Mouse (Mus musculus) heart, embryonic 15.5 days (tissue): Measurements from ENCODE around the gene Fastk. TPM values are rescaled to one million over a fixed set of nuclear protein-coding genes. Genes with fewer than 3 reads are reported as not detected.

Experiments
- ATAC-seq: fragments of 200-750 bp; cut with Nextera tagmentation; replicated peaks from 2 replicates; pipeline ENCODE4 v1.8.0; 2017; ENCODE audit warnings: low read depth, moderate TSS enrichment; ENCODE audit not compliant: insufficient number of reproducible peaks, insufficient read depth, low FRiP score
- H3K27ac ChIP-seq: fragments of 300-500 bp; sonication (generic); 2 replicates; pipeline ENCODE4 v1.5.1; 2015; ENCODE audit warnings: mild to moderate bottlenecking, inconsistent platforms
- H3K27me3 ChIP-seq: fragments of 300-500 bp; sonication (generic); 2 replicates; pipeline ENCODE4 v1.6.1; 2015; ENCODE audit warnings: inconsistent platforms
- H3K36me3 ChIP-seq: fragments of 300-500 bp; sonication (generic); 2 replicates; pipeline ENCODE4 v1.6.1; 2015; ENCODE audit warnings: mild to moderate bottlenecking, inconsistent platforms
- H3K4me1 ChIP-seq: fragments of 300-500 bp; sonication (generic); replicated peaks from 2 replicates; pipeline ENCODE4 v1.6.1; 2015; ENCODE audit warnings: inconsistent platforms
- H3K4me2 ChIP-seq: fragments of 300-500 bp; sonication (generic); 2 replicates; pipeline ENCODE4 v1.6.1; 2015; ENCODE audit warnings: inconsistent platforms, mild to moderate bottlenecking, moderate library complexity
- H3K4me3 ChIP-seq: fragments of 300-500 bp; sonication (generic); 2 replicates; pipeline ENCODE4 v1.5.1; 2015; ENCODE audit warnings: mild to moderate bottlenecking, inconsistent platforms
- H3K9ac ChIP-seq: fragments of 300-500 bp; sonication (generic); 2 replicates; pipeline ENCODE4 v1.6.1; 2015; ENCODE audit warnings: mild to moderate bottlenecking, inconsistent platforms
- H3K9me3 ChIP-seq: fragments of 300-500 bp; sonication (generic); replicated peaks from 2 replicates; pipeline ENCODE4 v1.6.1; 2016; ENCODE audit warnings: inconsistent platforms
- WGBS: fragments of 180-500 bp; shearing (Covaris S2); methylation state at CpG from one replicate; pipeline ENCODE4 v1.1.7; 2015; ENCODE audit warnings: mixed read lengths; 5-methylcytosine and 5-hydroxymethylcytosine counted together
- polyA plus RNA-seq: library from polyadenylated mRNA; unstranded; fragments of >200 nt; fragmentation: Nextera tagmentation; extraction: Ambion mirVana; gene quantifications from 2 replicates; pipeline ENCODE4 v1.2.1, GENCODE M21; 2015

Gene Fastk
- polyA plus RNA-seq, 1 experiment from 2014 or later = 173 TPM

DNA sequence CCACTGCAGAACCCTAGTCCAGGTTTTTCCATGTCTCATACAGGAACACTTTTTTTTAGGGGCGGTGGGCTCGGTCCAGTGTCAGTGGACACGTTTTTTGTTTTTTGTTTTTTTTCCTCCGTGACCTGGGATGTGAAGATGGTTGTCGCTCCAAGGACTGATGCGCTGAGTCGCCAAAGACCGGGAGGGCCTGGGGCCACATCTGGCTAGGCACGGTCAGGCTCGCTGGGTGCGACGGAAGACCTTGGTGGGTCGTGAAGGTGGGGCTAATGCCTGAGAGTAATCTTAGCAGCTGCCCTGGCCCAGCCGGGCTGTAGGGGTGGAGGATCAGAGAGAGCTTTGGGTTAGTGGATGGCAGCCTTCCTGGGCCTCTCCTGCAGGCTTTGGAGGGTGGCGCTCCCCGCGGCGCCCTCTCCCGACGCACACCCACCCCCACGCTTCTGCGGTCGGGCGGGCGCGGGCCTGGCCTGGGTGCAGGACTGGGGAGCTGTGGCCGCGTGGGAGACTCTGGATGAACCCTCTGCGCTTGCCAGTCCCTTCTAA is 7.7 kb upstream of the Fastk start:
- WGBS = under 1% methylated on average over 28 of the region's 29 CpGs
- H3K27ac ChIP-seq = peak overlapping the region; percentile 95
- peak overlapping the region; percentile 86 for H3K9ac ChIP-seq
- H3K4me2 ChIP-seq = peak overlapping the region; percentile 84
- peaks cover 45% of the 10 kb centered on the region for H3K4me1 ChIP-seq
- H3K9me3 ChIP-seq = no peaks in the 10 kb centered on the region
- no peaks in the 10 kb centered on the region for H3K27me3 ChIP-seq
- peak; percentile 22 for ATAC-seq
- peak overlapping the region; percentile 65 for H3K4me3 ChIP-seq
- H3K36me3 ChIP-seq = no peaks in the 10 kb centered on the region

DNA sequence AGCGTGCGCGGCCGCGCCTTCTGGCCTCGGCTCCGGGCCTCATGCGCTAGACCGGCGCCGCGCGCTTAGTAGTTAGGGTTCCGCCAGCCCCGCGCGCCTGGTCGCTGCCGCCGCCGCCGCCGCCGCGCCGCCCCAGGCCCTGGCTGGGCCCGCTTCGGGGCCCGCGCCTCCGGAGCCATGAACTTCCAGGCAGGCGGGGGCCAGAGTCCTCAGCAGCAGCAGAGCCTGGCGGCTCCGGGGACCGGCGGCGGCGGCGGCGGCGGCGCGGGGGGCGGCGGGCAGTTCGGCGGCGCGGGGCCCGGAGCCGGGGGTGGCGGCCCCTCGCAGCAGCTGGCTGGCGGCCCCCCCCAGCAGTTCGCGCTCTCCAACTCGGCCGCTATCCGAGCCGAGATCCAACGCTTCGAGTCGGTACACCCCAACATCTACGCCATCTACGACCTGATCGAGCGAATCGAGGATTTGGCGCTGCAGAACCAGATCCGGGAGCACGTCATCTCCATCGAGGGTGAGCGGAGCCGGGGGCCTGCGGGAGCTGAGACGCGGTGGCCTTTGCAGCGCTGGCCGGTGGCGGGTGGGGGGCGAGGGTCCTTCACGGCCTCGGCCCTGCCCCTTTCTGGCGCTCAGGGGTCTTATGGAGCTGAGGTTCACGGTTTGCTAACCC is 7.1 kb upstream of the Fastk start, which contains the start of gene Agap3:
TSS of gene Agap3 (plus strand) at position 148 of the 661 bp plus-strand sequence.
- peak; percentile 19 for ATAC-seq
- H3K4me2 ChIP-seq = peak within 1 kb of the TSS; percentile 84
- peaks cover 50% of the 10 kb centered on the region for H3K4me1 ChIP-seq
- WGBS = under 1% methylated on average over 72 of the region's 85 CpGs
- H3K9ac ChIP-seq = peak within 1 kb of the TSS; percentile 86
- H3K27me3 ChIP-seq = no peaks in the 10 kb centered on the region
- peak within 1 kb of the TSS; percentile 95 for H3K27ac ChIP-seq
- H3K4me3 ChIP-seq = peak within 1 kb of the TSS; percentile 65
- H3K9me3 ChIP-seq = no peaks in the 10 kb centered on the region
- H3K36me3 ChIP-seq = no peaks in the 10 kb centered on the region

DNA sequence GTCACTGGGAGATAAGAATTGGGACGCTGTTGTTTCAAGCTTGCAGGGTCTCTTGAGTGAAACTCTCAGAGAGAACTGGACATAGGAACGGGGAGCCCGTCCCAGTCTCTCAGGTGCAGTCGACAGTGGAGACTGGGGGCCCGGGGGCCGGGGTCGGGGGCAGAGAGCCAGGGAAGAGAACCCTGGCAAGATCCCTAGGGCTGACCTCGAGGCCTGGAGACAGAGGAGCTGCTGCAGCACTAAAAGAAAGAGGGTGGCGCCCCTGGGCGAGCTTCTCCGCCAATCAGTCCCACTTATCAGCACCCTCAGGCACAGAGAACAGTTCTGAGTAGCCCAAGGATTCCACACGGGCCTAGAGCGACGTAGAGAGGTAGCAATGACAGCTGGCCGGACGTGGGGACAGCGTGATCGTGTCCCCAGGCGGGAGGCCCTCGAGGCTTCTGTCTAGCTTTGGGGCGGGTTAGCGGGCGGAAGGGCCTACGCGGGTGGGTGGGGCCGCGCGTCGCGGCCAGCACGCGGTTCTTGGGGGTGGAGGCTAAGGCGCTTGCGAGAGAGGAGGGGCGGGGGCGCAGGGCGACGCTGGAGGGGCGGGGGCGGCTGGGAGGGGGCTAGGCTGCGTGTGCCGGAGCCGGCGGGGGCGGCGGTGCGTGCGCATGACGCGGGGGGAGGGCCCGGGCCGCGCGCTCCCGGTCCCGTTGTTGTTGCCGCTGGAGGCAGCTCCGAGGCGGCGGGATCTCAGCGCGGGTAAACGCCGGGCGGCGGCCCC is 6.4 kb upstream of the Fastk start:
- peak; percentile 79 for ATAC-seq
- Histone ChIP-seq H3K9me3 (no peaks in the 10 kb centered on the region), H3K9ac (peak overlapping the region; percentile 86), H3K4me3 (peak overlapping the region; percentile 65), H3K36me3 (no peaks in the 10 kb centered on the region), H3K27me3 (no peaks in the 10 kb centered on the region), H3K4me2 (peak overlapping the region; percentile 84), H3K4me1 (peaks cover 55% of the 10 kb centered on the region), H3K27ac (peak overlapping the region; percentile 95)
- WGBS = 4% methylated on average over 38 of the region's 66 CpGs

DNA sequence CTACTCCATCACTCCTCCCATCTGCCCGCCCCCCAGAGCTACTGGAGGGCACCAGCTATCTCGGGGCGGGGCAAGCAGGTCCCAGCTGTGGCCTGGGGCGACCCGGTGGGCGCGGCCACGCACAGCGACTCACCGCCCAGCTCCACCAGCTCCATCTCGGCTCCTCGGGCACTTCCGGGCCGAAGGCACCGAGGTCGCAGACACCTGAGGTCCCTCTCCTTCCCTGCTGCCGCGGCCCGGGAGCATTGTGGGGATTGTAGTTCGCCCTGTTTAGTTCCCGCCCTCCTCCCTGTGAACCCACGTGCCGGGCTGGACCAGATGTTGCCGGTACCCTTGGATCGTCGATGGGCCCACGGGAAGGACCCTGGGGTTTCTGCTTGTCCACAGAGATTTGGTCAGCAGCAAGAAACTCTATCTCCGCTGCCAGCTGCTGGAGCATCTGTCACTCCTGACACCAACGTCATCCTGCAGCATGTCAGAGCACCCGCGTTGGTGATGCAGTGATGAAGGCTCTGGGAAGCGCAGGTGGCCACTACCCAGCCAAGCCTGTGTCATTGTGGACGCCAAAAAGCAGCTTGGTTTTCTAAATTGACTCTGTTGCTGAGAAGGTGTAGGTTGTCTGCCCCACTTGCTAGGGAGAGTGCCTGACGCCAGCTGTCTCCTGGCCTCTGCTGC is 2.7 kb upstream of the Fastk start, which contains the start of gene Tmub1:
TSS of gene Tmub1 (minus strand) at position 231 of the 675 bp plus-strand sequence.
- peak within 1 kb of the TSS; percentile 72 for H3K27ac ChIP-seq

DNA sequence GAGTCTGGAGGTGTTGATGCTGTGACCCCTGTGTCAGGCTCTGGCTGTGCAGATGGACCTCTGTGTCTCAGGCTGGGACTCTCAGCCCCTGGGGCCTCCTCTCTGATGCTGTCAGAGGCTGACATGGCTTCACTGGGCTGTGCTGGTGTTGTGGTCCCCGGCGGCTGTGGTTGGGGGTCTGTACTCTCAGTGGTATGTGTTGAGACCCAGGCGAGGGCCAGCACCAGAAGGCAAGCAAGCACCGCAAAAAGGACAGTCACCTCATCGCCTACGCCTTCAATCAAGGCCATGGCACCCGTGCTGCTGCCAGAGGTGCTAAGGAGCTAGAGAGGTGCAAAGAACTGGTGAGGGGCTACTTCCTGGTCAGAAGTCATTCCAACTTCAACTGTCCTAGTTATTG is 1.5 kb upstream of the Fastk start:
- no peak overlapping the region for H3K27ac ChIP-seq
- ATAC-seq = no peak
- no peak overlapping the region for H3K9ac ChIP-seq
- peaks cover 47% of the 10 kb centered on the region for H3K4me1 ChIP-seq
- H3K36me3 ChIP-seq = peaks cover 17% of the 10 kb centered on the region; the same call in 1 of the 2 replicates
- no peak overlapping the region; the same call in 1 of the 2 replicates for H3K4me2 ChIP-seq
- peak overlapping the region; percentile 75; the same call in 1 of the 2 replicates for H3K4me3 ChIP-seq
- WGBS = 90% methylated on average over 7 of the region's 7 CpGs
- no peaks in the 10 kb centered on the region for H3K27me3 ChIP-seq
- no peaks in the 10 kb centered on the region for H3K9me3 ChIP-seq

More for the DNA sequence above, 2.7 kb upstream of the Fastk start, which contains the start of gene Tmub1:
- Histone ChIP-seq H3K27me3 (no peaks in the 10 kb centered on the region), H3K36me3 (peaks cover 9% of the 10 kb centered on the region; the same call in 1 of the 2 replicates), H3K4me1 (peaks cover 44% of the 10 kb centered on the region), H3K4me3 (peak within 1 kb of the TSS; percentile 75), H3K4me2 (peak within 1 kb of the TSS; percentile 89), H3K9me3 (no peaks in the 10 kb centered on the region), H3K9ac (peak within 1 kb of the TSS; percentile 70)
- ATAC-seq = peak; percentile 33
- WGBS = 3% methylated on average over 34 of the region's 34 CpGs

- 53% methylated on average over 20 of the region's 20 CpGs for WGBS
- peak overlapping the region; percentile 82 for H3K4me3 ChIP-seq
- peak overlapping the region; percentile 95 for H3K27ac ChIP-seq
- H3K36me3 ChIP-seq = peaks cover 27% of the 10 kb centered on the region; the same call in 1 of the 2 replicates
- H3K27me3 ChIP-seq = no peaks in the 10 kb centered on the region
- H3K9ac ChIP-seq = peak overlapping the region; percentile 92; the same call in 1 of the 2 replicates
- peak overlapping the region; percentile 86 for H3K4me2 ChIP-seq
- H3K9me3 ChIP-seq = no peaks in the 10 kb centered on the region
- peaks cover 42% of the 10 kb centered on the region for H3K4me1 ChIP-seq
- ATAC-seq = no peak
These were observed 467 bp upstream of the Fastk start for GRCm38 (mm10) chr5:24445428-24446080.

DNA sequence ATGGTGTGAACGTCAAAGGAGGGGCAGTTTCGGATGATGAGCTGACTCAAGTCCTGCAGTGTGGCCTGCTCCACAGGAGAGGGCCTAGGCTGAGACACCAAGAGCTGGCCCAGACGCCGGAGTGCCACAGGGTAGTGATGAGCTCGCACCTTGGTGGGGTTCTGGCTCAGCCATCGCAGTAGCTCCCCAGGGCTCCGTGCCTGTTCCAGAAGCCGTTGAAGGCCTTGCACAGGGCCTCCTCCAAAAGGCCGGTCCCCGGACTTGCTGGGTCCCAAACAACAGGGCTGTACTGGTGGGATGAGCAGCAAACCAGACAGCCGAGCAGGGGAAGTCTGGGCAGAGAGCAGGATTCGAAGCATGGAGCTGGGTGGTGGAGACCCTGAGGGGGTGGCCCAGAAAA is 1.2 kb downstream of the Fastk start:
- Histone ChIP-seq H3K4me1 (peaks cover 42% of the 10 kb centered on the region), H3K4me3 (peak overlapping the region; percentile 82), H3K9ac (peak overlapping the region; percentile 92), H3K27ac (peak overlapping the region; percentile 95), H3K4me2 (peak overlapping the region; percentile 86), H3K36me3 (peaks cover 39% of the 10 kb centered on the region), H3K9me3 (no peaks in the 10 kb centered on the region), H3K27me3 (no peaks in the 10 kb centered on the region)
- no peak for ATAC-seq
- 82% methylated on average over 12 of the region's 12 CpGs for WGBS

DNA sequence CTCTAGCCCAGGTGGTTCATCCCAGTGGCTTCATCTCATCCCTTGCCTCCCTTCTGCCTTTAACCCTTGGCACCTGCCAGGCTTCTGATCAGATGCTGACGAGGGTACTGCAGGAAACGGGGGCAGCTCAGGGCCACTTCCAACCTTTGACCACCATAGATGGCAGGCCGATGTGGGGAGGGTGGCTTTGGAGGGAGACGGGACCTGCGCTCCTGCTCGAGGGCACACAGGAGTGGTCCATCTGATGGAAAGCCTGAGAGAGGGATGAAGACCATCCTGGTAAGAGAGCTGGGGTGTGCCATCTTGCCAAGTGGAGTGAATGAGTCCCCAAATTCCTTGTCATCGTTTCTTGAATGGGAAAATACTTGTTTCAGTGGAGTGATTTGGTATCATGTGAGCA is 1.9 kb downstream of the Fastk start:
- no peak for ATAC-seq
- Histone ChIP-seq H3K4me1 (peaks cover 42% of the 10 kb centered on the region), H3K4me2 (no peak overlapping the region), H3K9ac (no peak overlapping the region), H3K36me3 (peaks cover 46% of the 10 kb centered on the region), H3K27me3 (no peaks in the 10 kb centered on the region), H3K27ac (no peak overlapping the region), H3K4me3 (no peak overlapping the region), H3K9me3 (no peaks in the 10 kb centered on the region)
- WGBS = 87% methylated on average over 7 of the region's 7 CpGs

DNA sequence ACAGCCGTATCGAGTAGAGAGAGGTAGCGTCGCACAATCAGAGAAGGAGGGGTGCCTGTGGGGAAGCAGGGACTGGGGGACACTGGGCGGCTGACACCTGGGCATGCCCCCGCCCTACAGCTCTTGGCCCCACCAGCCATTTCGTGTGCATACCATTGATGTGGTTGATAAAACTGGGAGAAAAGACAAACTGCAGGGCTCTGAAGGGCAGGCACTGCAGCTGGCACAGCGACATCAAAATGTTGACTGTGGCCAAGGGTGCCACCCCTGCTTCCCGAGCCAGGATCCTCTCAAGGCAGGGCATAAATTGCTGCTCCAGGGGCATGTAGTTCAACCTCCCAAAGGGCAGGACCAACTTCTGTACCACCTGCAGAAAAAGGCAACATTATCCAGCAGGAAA is 3.1 kb downstream of the Fastk start:
- Histone ChIP-seq H3K27me3 (no peaks in the 10 kb centered on the region), H3K4me1 (peaks cover 31% of the 10 kb centered on the region), H3K4me2 (no peak overlapping the region), H3K9me3 (no peaks in the 10 kb centered on the region), H3K36me3 (peaks cover 57% of the 10 kb centered on the region), H3K27ac (no peak overlapping the region), H3K4me3 (no peak overlapping the region), H3K9ac (no peak overlapping the region)
- ATAC-seq = no peak
- WGBS = 81% methylated on average over 9 of the region's 9 CpGs

DNA sequence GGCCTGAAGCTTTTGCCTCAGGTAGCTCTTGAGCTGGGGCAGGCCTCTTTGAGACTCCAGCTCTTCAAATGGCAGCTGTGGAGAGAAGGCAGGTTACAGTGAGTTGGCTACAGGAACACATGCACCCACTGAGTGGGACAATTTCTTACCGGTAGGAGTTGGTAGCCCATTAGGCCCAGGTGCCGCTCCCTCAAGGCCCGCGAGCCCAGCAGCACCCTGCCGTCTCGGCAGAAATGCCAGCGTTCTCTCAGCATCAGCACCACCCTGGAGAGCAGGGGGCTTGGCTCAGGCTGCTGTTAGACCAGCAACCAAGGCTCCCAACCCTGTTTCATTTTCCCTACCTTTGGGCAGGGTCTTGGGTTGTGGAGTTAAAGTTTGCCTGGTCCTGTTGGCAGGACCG is 3.9 kb downstream of the Fastk start:
- no peak overlapping the region for H3K9ac ChIP-seq
- H3K27ac ChIP-seq = no peak overlapping the region
- no peak for ATAC-seq
- H3K9me3 ChIP-seq = no peaks in the 10 kb centered on the region
- H3K36me3 ChIP-seq = peaks cover 62% of the 10 kb centered on the region
- no peak overlapping the region for H3K4me3 ChIP-seq
- no peak overlapping the region for H3K4me2 ChIP-seq
- WGBS = 88% methylated on average over 8 of the region's 8 CpGs
- peaks cover 27% of the 10 kb centered on the region for H3K4me1 ChIP-seq
- H3K27me3 ChIP-seq = no peaks in the 10 kb centered on the region
